Mouse (Mus musculus) intestine, embryonic 16.5 days (tissue): ENCODE results near the gene Itga2b. TPM values are rescaled to one million over a fixed set of nuclear protein-coding genes. Genes with fewer than 3 reads are reported as not detected.

Experiments used
- ATAC-seq: fragments of 200-750 bp; cut with Nextera tagmentation; 2 replicates; pipeline ENCODE4 v1.8.0; 2017; ENCODE audit warnings: moderate TSS enrichment, moderate library complexity
- H3K27ac ChIP-seq: fragments of 300-500 bp; sonication (generic); 2 replicates; pipeline ENCODE4 v1.5.1; 2014; ENCODE audit warnings: mild to moderate bottlenecking, low read length
- H3K27me3 ChIP-seq: fragments of 300-500 bp; sonication (generic); replicated peaks from 2 replicates; pipeline ENCODE4 v1.6.1; 2014; ENCODE audit warnings: low read length, control low read depth, mixed read lengths; ENCODE audit not compliant: control insufficient read depth, insufficient read depth
- H3K36me3 ChIP-seq: fragments of 300-500 bp; sonication (generic); 2 replicates; pipeline ENCODE4 v1.6.1; 2014; ENCODE audit warnings: low read length, control low read depth; ENCODE audit not compliant: control insufficient read depth, insufficient read depth
- H3K4me1 ChIP-seq: fragments of 300-500 bp; sonication (generic); 2 replicates; pipeline ENCODE4 v1.6.1; 2014; ENCODE audit warnings: low read length, control low read depth, mixed read lengths; ENCODE audit not compliant: control insufficient read depth, insufficient read depth
- H3K4me2 ChIP-seq: fragments of 300-500 bp; sonication (generic); 2 replicates; pipeline ENCODE4 v1.6.1; 2014; ENCODE audit warnings: low read depth, low read length, control low read depth
- H3K4me3 ChIP-seq: fragments of 300-500 bp; sonication (generic); 2 replicates; pipeline ENCODE4 v1.5.1; 2014; ENCODE audit warnings: mild to moderate bottlenecking, low read length
- H3K9ac ChIP-seq: fragments of 300-500 bp; sonication (generic); 2 replicates; pipeline ENCODE4 v1.6.1; 2014; ENCODE audit warnings: low read depth, low read length
- H3K9me3 ChIP-seq: fragments of 300-500 bp; sonication (generic); 2 replicates; pipeline ENCODE4 v1.6.1; 2016; ENCODE audit warnings: low read length, control low read depth; ENCODE audit not compliant: control insufficient read depth
- WGBS: fragments of 180-500 bp; shearing (Covaris S2); extraction: QIAGEN DNeasy Blood & Tissue Kit; methylation state at CpG from one replicate; pipeline ENCODE4 v1.1.7; 2014; 5-methylcytosine and 5-hydroxymethylcytosine counted together
- polyA plus RNA-seq: library from polyadenylated mRNA; unstranded; fragments of >200 nt; fragmentation: Nextera tagmentation; extraction: Ambion mirVana; gene quantifications from 2 replicates; pipeline ENCODE4 v1.2.1, GENCODE M21; 2015

Itga2b gene
- polyA plus RNA-seq, 1 experiment from 2014 or later, result 3.7 TPM

DNA sequence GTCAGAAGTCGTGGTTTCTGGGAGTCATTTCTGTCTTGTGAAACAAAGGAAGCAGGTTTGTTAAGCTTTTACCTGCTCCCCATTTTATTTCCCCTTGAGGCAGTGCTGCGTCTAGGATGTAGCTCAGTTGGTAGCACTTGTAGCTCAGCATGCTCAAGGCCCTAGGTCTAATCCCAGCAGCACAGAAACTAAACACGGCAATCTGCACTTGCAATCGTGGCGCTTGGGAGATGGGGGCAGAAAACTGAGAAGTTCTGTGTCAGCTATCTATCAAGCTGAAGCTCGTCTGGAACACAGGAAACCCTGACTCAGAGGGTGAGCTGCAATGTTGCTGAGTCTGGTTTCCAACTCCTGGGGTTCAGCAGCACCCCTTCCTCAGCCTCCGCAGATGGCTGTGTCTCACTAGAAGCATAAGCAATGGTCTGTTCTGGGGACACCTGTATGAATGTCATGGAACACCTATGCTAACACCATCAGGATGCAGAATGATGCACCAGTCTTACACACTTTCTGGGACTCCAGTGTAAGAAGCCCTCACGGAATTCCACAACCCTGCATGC lies 40.9 kb downstream of the Itga2b start:
- Histone ChIP-seq H3K4me2 (peak overlapping the region; percentile 87), H3K36me3 (no peaks in the 10 kb centered on the region), H3K27ac (no peak overlapping the region; the same call in 1 of the 2 replicates), H3K4me1 (peaks cover 19% of the 10 kb centered on the region), H3K4me3 (peak overlapping the region; percentile 71; the same call in 1 of the 2 replicates), H3K27me3 (no peaks in the 10 kb centered on the region), H3K9me3 (no peaks in the 10 kb centered on the region), H3K9ac (peak overlapping the region; percentile 77; the same call in 1 of the 2 replicates)
- WGBS, result 64% methylated on average over 8 of the region's 8 CpGs
- no peak for ATAC-seq

DNA sequence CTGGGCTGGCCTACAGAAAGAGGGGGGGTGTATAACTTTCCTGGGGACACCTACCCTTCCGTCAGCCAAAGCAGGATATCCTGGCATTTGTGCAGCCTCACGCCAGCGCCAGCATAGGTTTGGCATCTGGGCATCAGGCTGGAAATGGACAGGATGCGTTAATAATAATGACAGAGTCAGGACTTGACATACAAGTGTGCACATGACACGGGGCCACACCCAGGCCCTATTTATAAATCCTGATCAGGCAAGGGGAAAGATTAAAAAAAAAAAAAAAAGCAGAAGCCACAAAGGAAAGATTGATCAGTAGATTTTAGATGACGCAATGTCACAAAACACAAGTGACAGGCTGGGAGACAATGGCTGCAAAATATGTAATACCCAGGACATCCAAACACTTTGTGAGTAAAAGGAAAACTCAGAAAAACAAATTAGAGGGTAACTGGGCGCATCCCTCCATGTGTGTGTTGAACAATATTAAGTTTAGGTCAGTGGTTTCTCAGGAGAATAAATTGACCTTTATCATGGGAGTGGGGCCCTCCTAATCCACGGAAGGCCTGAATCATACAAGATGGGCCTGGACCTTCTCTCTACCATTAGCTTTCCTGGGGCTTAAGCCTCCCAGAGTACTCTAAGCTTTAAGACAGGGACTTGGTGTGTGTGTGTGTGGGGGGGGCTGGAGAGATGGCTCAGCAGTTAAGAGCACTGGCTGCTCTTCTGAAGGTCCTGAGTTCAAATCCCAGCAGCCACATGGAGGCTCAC lies 44.2 kb downstream of the Itga2b start:
- Histone ChIP-seq H3K27me3 (no peaks in the 10 kb centered on the region), H3K9ac (no peak overlapping the region), H3K27ac (no peak overlapping the region), H3K9me3 (no peaks in the 10 kb centered on the region), H3K4me3 (no peak overlapping the region), H3K36me3 (no peaks in the 10 kb centered on the region), H3K4me2 (no peak overlapping the region), H3K4me1 (peaks cover 7% of the 10 kb centered on the region)
- WGBS, result 79% methylated on average over 8 of the region's 8 CpGs
- no peak for ATAC-seq

DNA sequence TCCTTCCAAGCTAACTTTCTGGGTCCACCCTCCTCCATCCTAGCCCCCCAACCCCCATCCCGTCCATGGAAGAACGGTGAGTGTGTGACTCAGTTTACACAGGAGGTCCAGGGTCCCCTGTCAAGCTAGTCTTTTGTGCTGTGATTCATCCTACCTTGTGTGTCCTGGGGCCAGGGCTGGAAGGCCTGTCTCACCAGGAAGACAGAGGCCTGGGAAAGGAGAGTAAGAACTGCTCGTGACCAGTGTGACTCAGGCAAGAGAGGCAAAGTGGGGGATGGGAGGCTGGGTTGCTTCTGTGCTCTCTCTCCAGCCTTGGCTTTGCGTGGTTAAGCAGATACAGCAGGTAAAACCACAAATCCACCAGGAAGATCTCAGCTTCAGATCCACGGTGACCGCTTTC lies 45.3 kb downstream of the Itga2b start:
- WGBS, result 79% methylated on average over 6 of the region's 6 CpGs
- Histone ChIP-seq H3K36me3 (no peaks in the 10 kb centered on the region), H3K9me3 (no peaks in the 10 kb centered on the region), H3K27me3 (no peaks in the 10 kb centered on the region), H3K4me2 (no peak overlapping the region), H3K9ac (no peak overlapping the region), H3K4me1 (peaks cover 5% of the 10 kb centered on the region), H3K27ac (no peak overlapping the region), H3K4me3 (no peak overlapping the region)
- ATAC-seq, result no peak

DNA sequence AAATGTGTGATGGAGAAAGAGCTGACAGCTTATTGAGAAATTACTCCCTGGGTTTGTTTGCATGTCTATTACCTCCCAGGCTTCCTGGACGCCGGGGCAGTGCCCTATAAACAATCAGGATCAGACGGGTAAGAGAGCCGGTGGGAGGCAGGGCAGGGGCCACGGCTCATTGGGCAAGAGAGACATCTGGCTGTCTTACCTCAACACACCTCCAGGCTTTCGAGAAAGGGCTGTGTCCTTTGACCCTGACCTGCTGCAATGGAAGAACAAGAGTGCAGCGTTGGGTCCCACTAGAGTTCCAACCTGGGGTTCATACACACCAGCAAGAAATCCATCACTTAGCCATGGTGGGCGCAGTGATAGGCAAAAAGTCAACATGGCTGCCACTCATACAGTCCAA lies 48.4 kb downstream of the Itga2b start:
- no peak overlapping the region for H3K27ac ChIP-seq
- no peak overlapping the region for H3K9ac ChIP-seq
- no peak overlapping the region for H3K4me2 ChIP-seq
- WGBS, result 43% methylated on average over 8 of the region's 8 CpGs
- ATAC-seq, result no peak
- no peaks in the 10 kb centered on the region for H3K27me3 ChIP-seq
- H3K9me3 ChIP-seq, result no peaks in the 10 kb centered on the region
- no peaks in the 10 kb centered on the region for H3K4me1 ChIP-seq
- no peaks in the 10 kb centered on the region for H3K36me3 ChIP-seq
- no peak overlapping the region for H3K4me3 ChIP-seq

DNA sequence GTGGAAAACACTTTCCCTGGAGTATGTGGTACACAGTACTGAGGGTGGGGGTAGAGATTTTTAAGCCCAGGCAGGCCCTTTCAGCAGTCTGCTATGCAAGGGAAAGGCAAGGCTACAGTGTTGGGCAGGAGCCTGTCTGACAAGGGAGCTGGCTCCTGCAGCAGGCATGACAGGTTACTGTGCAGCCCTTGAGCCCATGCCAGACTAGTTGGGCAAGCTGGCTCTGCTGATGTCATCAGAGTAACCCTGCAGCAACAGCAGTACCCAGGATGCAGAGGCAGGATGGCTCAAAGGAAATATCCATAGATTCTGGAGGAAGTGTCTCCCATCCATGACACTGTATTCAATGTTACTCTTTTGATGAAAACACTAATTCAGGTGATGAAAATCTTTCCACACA lies 51.0 kb downstream of the Itga2b start:
- no peak overlapping the region for H3K9ac ChIP-seq
- H3K27ac ChIP-seq, result no peak overlapping the region
- H3K36me3 ChIP-seq, result no peaks in the 10 kb centered on the region
- no peaks in the 10 kb centered on the region for H3K9me3 ChIP-seq
- no peak for ATAC-seq
- H3K4me3 ChIP-seq, result no peak overlapping the region
- no peaks in the 10 kb centered on the region for H3K27me3 ChIP-seq
- no peak overlapping the region for H3K4me2 ChIP-seq
- no peaks in the 10 kb centered on the region for H3K4me1 ChIP-seq

DNA sequence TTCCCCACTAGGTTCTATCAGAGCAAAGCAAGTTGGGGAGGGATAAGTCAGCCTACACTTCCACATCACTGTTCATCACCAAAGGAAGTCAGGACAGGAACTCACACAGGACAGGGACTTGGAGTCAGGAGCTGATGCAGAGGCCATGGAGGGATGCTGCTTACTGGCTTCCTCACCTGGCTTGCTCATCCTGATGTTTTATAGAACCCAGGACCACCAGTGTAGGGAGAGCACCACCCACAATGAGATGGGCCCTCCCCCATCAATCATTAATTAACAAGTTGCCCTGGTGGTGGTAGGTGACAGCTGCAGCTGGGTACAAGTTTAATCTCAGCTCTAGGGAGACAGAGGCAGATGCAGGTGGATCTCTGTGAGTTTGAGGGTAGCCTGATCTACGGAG lies 52.8 kb downstream of the Itga2b start:
- WGBS, result 85% methylated on average over 1 of the region's 1 CpGs
- H3K4me3 ChIP-seq, result no peak overlapping the region
- no peak overlapping the region for H3K27ac ChIP-seq
- ATAC-seq, result no peak
- no peak overlapping the region for H3K4me2 ChIP-seq
- H3K4me1 ChIP-seq, result no peaks in the 10 kb centered on the region
- H3K36me3 ChIP-seq, result no peaks in the 10 kb centered on the region
- H3K27me3 ChIP-seq, result no peaks in the 10 kb centered on the region
- H3K9me3 ChIP-seq, result no peaks in the 10 kb centered on the region
- no peak overlapping the region for H3K9ac ChIP-seq

DNA sequence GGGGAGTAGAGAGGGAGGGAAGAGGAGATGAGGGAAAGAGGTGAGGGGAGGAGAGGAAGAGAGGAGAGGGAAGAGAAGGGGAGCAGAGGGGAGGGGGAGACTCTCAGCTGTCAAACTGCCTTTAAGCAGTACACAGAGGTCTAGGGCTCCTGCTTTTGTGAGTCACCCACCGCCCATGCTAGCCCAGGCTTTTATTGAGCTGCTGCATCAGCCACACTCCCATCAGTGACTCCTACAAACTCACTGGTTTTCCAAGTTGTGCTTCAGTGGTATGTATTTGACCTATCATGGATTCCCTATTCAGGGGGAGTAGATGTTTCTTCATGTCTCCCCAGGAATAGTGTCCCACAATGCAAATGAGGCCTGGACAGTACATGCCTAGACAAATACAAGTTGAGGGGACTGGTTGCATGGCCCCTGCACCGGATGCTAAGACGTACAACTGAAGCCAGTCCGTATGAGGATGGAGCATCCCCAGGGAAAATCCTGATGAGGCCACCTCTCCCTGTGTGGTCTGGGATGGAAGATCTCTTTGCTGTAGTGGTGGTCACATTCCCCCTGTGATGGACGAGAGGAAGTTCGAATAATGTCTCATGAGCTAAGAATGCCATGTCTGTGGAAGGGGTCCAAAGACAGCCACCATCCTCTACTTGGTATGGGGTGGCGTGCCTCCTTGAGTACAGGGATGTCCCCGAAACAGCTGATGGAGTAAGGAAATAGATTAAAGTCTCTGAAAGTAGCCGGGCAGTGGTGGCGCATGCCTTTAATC lies 54.7 kb downstream of the Itga2b start:
- H3K4me2 ChIP-seq, result no peak overlapping the region
- H3K27ac ChIP-seq, result no peak overlapping the region
- H3K4me1 ChIP-seq, result no peaks in the 10 kb centered on the region
- no peaks in the 10 kb centered on the region for H3K27me3 ChIP-seq
- no peak overlapping the region for H3K9ac ChIP-seq
- WGBS, result 66% methylated on average over 10 of the region's 10 CpGs
- H3K36me3 ChIP-seq, result no peaks in the 10 kb centered on the region
- H3K9me3 ChIP-seq, result no peaks in the 10 kb centered on the region
- no peak for ATAC-seq
- H3K4me3 ChIP-seq, result no peak overlapping the region

DNA sequence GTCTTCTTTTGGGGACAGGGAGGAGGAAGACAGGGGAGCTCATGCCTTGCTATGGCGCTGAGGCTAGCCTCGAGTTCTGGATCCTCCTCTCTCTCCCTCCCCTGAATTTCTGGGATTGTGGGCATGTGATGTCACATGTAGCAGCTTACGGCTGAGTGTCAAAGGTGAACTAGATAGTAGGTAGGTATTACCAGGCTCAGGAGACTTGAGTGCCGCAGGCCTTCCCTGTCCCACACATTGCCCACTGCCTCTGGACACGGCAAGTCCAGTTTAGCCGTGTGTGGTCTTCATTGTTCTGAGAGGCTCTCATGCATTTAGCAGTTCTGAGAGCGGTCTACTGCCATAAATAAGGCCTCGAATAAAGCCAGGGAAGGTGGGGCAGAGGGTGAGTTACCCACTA lies 56.9 kb downstream of the Itga2b start:
- 78% methylated on average over 8 of the region's 8 CpGs for WGBS
- Histone ChIP-seq H3K9ac (no peak overlapping the region), H3K4me1 (peaks cover 9% of the 10 kb centered on the region), H3K4me3 (no peak overlapping the region), H3K27me3 (no peaks in the 10 kb centered on the region), H3K36me3 (no peaks in the 10 kb centered on the region), H3K27ac (no peak overlapping the region), H3K4me2 (no peak overlapping the region), H3K9me3 (no peaks in the 10 kb centered on the region)
- no peak for ATAC-seq

DNA sequence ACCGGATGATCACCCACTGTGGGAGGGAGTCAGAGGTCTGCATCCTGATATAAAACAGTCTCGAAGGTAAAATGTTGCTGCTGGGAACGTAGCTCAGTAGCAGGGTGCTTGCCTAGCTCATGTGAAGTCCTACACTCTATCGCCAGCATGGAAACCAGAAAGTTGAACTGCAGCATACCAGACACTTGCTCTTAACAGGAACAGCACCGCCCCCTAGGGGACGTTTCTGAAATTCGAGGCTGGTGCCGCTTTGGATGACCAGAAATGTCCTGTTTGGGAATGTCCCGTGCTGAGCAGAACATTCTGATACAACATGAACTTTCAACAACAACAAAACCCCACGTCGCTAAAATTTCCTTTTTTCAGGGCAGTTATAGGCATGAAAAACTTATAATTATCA lies 58.2 kb downstream of the Itga2b start:
- no peak for ATAC-seq
- H3K4me3 ChIP-seq, result no peak overlapping the region
- no peaks in the 10 kb centered on the region for H3K36me3 ChIP-seq
- H3K4me1 ChIP-seq, result peaks cover 9% of the 10 kb centered on the region
- WGBS, result 5% methylated on average over 11 of the region's 11 CpGs
- no peaks in the 10 kb centered on the region for H3K9me3 ChIP-seq
- no peak overlapping the region; the same call in 1 of the 2 replicates for H3K4me2 ChIP-seq
- H3K9ac ChIP-seq, result no peak overlapping the region
- H3K27me3 ChIP-seq, result no peaks in the 10 kb centered on the region
- no peak overlapping the region for H3K27ac ChIP-seq
